Mouse (Mus musculus) stomach, postnatal 0 days (tissue): ENCODE data around the gene Ccdc142. TPM values are rescaled to one million over a fixed set of nuclear protein-coding genes. Genes with fewer than 3 reads are reported as not detected.
A peak's percentile ranks its signal among the peaks of the same experiment; 100 is the strongest.

Experiments
- ATAC-seq: fragments of 200-750 bp; cut with Nextera tagmentation; 2 replicates; pipeline ENCODE4 v1.8.0; 2017; ENCODE audit not compliant: low FRiP score, low TSS enrichment
- DNase-seq: peaks from one replicate; pipeline ENCODE4 v3.0.0-alpha.2; 2016; ENCODE audit warnings: low spot score
- H3K27ac ChIP-seq: fragments of 300-500 bp; sonication (generic); replicated peaks from 2 replicates; pipeline ENCODE4 v1.5.1; 2014; ENCODE audit warnings: mild to moderate bottlenecking, control low read depth
- H3K27me3 ChIP-seq: fragments of 300-500 bp; sonication (generic); 2 replicates; pipeline ENCODE4 v1.6.1; 2014; ENCODE audit warnings: low read length; ENCODE audit not compliant: control insufficient read depth, insufficient read depth
- H3K36me3 ChIP-seq: fragments of 300-500 bp; sonication (generic); 2 replicates; pipeline ENCODE4 v1.6.1; 2014; ENCODE audit warnings: low read length, mixed read lengths; ENCODE audit not compliant: control insufficient read depth, insufficient read depth
- H3K4me1 ChIP-seq: fragments of 300-500 bp; sonication (generic); replicated peaks from 2 replicates; pipeline ENCODE4 v1.6.1; 2014; ENCODE audit warnings: antibody characterized with exemption; ENCODE audit not compliant: control insufficient read depth, insufficient read depth
- H3K4me2 ChIP-seq: fragments of 300-500 bp; sonication (generic); replicated peaks from 2 replicates; pipeline ENCODE4 v1.6.1; 2014; ENCODE audit warnings: low read depth, mild to moderate bottlenecking, control low read depth, moderate library complexity
- H3K4me3 ChIP-seq: fragments of 300-500 bp; sonication (generic); 2 replicates; pipeline ENCODE4 v1.5.1; 2014; ENCODE audit warnings: low read depth, low read length, control low read depth
- H3K9ac ChIP-seq: fragments of 300-500 bp; sonication (generic); 2 replicates; pipeline ENCODE4 v1.6.1; 2014; ENCODE audit warnings: mild to moderate bottlenecking, low read length, control low read depth, mixed read lengths
- H3K9me3 ChIP-seq: fragments of 300-500 bp; sonication (generic); 2 replicates; pipeline ENCODE4 v1.6.1; 2016; ENCODE audit warnings: low read length; ENCODE audit not compliant: control insufficient read depth
- CTCF ChIP-seq: IDR thresholded peaks from 2 replicates; pipeline ENCODE4 v1.5.1; 2016; ENCODE audit warnings: antibody characterized with exemption, low read depth, mild to moderate bottlenecking, moderate library complexity
- EP300 ChIP-seq: optimal IDR thresholded peaks from 2 replicates; pipeline ENCODE3; 2016; ENCODE audit warnings: antibody characterized with exemption
- WGBS: fragments of 180-500 bp; shearing (Covaris S2); extraction: QIAGEN DNeasy Blood & Tissue Kit; methylation state at CpG from one replicate; pipeline ENCODE4 v1.1.7; 2014; 5-methylcytosine and 5-hydroxymethylcytosine counted together
- polyA plus RNA-seq: library from polyadenylated mRNA; unstranded; fragments of >200 nt; fragmentation: Nextera tagmentation; extraction: Ambion mirVana; gene quantifications from 2 replicates; pipeline ENCODE4 v1.2.1, GENCODE M21; 2015

Ccdc142 gene
- polyA plus RNA-seq: 1.1 and 1.4 TPM in 2 replicates

DNA sequence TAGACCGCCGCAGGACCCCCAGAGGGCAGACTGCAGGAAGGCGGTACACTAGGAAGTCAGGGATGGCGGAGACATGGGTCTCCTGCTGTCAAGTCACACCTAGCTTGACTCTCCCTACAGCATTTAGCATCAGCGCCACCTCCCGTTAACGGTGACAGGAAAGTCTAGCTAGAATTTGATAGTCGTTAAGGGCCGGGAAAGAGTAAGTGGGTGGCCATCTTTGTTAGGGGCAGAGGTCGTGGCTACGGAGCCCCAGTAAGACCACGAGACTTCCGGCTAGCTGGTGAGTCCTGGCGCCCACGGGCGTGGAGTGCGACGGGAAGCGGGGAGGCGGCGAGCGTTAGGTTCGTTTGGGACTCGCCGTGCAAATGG, at the start of gene Ccdc142, which contains the start of gene Gm42688:
Gene Ccdc142, plus strand, starts transcription at position 286 of the 372 bp plus-strand sequence.
Gene Gm42688, plus strand, starts transcription at position 302 of the 372 bp plus-strand sequence.
- Histone ChIP-seq H3K27me3 (no peaks in the 10 kb centered on the region), H3K9ac (peak within 1 kb of the TSS; percentile 73), H3K9me3 (no peaks in the 10 kb centered on the region), H3K4me1 (peaks cover 5% of the 10 kb centered on the region; the same call in 1 of the 2 replicates), H3K4me3 (peak within 1 kb of the TSS; percentile 68), H3K27ac (peak within 1 kb of the TSS; percentile 83), H3K36me3 (no peaks in the 10 kb centered on the region), H3K4me2 (peak within 1 kb of the TSS; percentile 99)
- peak; percentile 88 for DNase-seq
- peak; percentile 90 for ATAC-seq
- WGBS: under 1% methylated on average over 25 of the region's 25 CpGs
- TF ChIP-seq CTCF: peak; percentile 83
- no peak for TF ChIP-seq EP300

GRCm38 (mm10) chr6:83053136-83053960, 48.1 kb upstream of the Ccdc142 start:
- TF ChIP-seq EP300 (no peak), CTCF (no peak)
- Histone ChIP-seq H3K9ac (peak overlapping the region; percentile 96), H3K27me3 (no peaks in the 10 kb centered on the region), H3K4me1 (peaks cover 3% of the 10 kb centered on the region; the same call in 1 of the 2 replicates), H3K9me3 (no peaks in the 10 kb centered on the region), H3K4me2 (peak overlapping the region; percentile 97), H3K4me3 (peak overlapping the region; percentile 95), H3K36me3 (peaks cover 14% of the 10 kb centered on the region), H3K27ac (peak overlapping the region; percentile 71)
- ATAC-seq (no peak), DNase-seq (peak; percentile 35)
- 3% methylated on average over 26 of the region's 26 CpGs for WGBS

GRCm38 (mm10) chr6:83054074-83054851, 47.1 kb upstream of the Ccdc142 start, which contains the start of gene Aup1:
Aup1 (plus strand) TSS chr6:83054521.
- Histone ChIP-seq H3K4me3 (peak within 1 kb of the TSS; percentile 95), H3K27me3 (no peaks in the 10 kb centered on the region), H3K27ac (peak within 1 kb of the TSS; percentile 91), H3K4me1 (peaks cover 3% of the 10 kb centered on the region; the same call in 1 of the 2 replicates), H3K9ac (peak within 1 kb of the TSS; percentile 96), H3K4me2 (peak within 1 kb of the TSS; percentile 97), H3K36me3 (peaks cover 14% of the 10 kb centered on the region), H3K9me3 (no peaks in the 10 kb centered on the region)
- DNase-seq (peak; percentile 99), ATAC-seq (peak; percentile 95)
- TF ChIP-seq CTCF: no peak
- peak; percentile 6 for TF ChIP-seq EP300
- under 1% methylated on average over 58 of the region's 64 CpGs for WGBS

DNA sequence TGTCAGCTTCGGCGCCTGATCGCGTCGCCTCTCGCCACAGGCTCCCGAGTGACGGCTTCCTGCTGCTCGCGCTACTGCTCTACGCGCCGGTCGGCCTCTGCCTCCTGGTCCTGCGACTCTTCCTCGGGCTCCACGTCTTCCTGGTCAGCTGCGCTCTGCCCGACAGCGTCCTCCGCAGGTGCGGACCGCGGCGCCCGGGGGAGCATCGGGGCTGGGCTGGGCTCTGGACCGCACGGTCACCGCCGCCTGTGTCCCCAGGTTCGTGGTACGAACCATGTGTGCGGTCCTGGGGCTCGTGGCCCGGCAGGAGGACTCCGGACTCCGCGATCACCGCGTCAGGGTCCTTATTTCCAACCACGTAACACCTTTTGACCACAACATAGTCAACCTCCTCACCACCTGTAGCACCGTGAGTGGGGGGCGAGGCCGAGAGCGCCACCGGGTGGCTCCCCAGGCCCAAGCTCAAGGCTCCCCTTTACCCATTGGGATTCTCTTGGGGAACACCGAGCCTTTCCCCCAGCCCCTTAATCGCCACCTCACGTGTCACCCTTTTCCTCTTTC, 46.5 kb upstream of the Ccdc142 start, which contains the start of gene Htra2:
Gene Htra2, minus strand, starts transcription at position 403 of the 561 bp plus-strand sequence.
- Histone ChIP-seq H3K27me3 (no peaks in the 10 kb centered on the region), H3K4me2 (peak within 1 kb of the TSS; percentile 97), H3K4me3 (peak within 1 kb of the TSS; percentile 95), H3K9me3 (no peaks in the 10 kb centered on the region), H3K27ac (peak within 1 kb of the TSS; percentile 91), H3K36me3 (peaks cover 14% of the 10 kb centered on the region), H3K4me1 (peaks cover 3% of the 10 kb centered on the region; the same call in 1 of the 2 replicates), H3K9ac (peak within 1 kb of the TSS; percentile 96)
- under 1% methylated on average over 49 of the region's 50 CpGs for WGBS
- no peak for DNase-seq
- TF ChIP-seq EP300: no peak
- TF ChIP-seq CTCF: peak; percentile 65
- peak; percentile 9 for ATAC-seq

DNA sequence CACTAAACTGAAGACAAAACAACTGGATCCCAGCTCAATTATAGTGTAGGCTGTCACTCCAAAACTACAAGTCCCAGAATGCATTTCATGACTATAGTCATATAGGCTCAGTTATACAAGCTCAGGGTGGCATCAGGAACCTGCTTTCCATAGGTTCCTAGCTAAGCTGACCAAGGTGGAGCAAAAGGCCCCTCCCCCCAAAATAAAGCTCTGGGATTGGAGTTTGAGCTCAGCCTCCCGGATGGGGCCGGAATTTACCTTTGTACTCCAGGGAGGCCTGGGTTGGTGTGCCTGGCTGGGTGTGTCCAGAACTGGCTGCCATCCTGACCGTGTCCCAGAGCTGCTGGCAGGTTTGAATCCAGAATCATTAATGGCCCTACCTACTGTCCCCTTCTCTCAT, 43.6 kb upstream of the Ccdc142 start, which contains the start of gene Dqx1:
Gene Dqx1, plus strand, starts transcription at position 55 of the 400 bp plus-strand sequence.
- DNase-seq: peak; percentile 91
- peak within 1 kb of the TSS; percentile 43 for H3K4me2 ChIP-seq
- 29% methylated on average over 3 of the region's 3 CpGs for WGBS

More for the DNA sequence above, 43.6 kb upstream of the Ccdc142 start, which contains the start of gene Dqx1:
- no peaks in the 10 kb centered on the region for H3K9me3 ChIP-seq
- TF ChIP-seq EP300 (no peak), CTCF (no peak)
- no peaks in the 10 kb centered on the region for H3K27me3 ChIP-seq
- ATAC-seq: peak; percentile 85
- H3K4me3 ChIP-seq: peak within 1 kb of the TSS; percentile 10; the same call in 1 of the 2 replicates
- H3K27ac ChIP-seq: peak within 1 kb of the TSS; percentile 53
- peaks cover 11% of the 10 kb centered on the region for H3K36me3 ChIP-seq
- 0 out of 2 replicates have a peak within 1 kb of the TSS, but pooled peaks have one; percentile 27 for H3K9ac ChIP-seq
- H3K4me1 ChIP-seq: no peaks in the 10 kb centered on the region; the same call in 1 of the 2 replicates
